Mouse (Mus musculus): ENCODE data around the gene Zfp639. TPM values are rescaled to one million over a fixed set of nuclear protein-coding genes. Genes with fewer than 3 reads are reported as not detected.

The Zfp639 gene
- polyA plus RNA-seq, 1 experiment from 2014 or later = 40.0 TPM

DNA sequence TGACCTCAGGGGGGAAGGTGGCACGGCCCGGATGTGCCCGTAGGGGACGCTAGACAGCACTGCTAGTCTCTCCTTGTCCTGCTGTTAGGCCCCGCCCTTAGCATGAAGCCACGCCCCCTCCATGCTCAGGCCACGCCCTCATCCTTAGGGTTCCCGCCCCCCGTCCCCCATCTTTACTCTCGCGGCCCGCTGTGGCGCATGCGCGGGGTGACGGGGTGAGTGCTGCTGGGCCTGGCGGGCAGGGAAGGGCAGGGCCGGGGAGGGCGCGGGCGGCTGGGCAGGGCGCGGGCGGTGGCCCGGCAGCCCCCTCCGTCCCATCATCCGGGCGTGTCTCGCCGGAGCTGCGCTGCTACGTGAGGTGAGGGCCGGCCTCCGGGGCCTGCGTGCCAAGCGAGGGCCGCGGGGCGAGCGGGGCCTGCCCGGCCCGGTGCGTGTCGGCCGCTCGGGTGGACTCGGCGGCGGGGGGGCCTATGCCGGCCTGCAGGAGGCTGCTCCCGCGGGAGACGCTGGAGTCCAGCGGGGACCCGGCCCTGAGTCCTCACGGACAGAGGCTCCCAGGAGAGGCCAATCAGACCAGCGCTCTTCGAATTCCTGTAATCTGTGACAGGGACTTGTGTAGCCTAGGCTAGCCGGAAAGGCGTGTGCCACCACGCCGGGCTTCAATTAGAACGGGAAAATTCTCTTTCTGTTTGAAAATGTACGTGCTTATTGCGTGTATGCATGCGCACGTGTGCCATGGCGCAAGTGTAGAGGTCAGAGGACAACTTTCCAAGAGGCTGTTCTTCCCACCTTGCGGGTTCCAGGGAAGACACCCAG, 524 bp downstream of the Zfp639 start:
- peak; percentile 93 for ATAC-seq (ENCODE audit: low FRiP score, low read depth)
- no peaks in the 10 kb centered on the region for H3K27me3 ChIP-seq

DNA sequence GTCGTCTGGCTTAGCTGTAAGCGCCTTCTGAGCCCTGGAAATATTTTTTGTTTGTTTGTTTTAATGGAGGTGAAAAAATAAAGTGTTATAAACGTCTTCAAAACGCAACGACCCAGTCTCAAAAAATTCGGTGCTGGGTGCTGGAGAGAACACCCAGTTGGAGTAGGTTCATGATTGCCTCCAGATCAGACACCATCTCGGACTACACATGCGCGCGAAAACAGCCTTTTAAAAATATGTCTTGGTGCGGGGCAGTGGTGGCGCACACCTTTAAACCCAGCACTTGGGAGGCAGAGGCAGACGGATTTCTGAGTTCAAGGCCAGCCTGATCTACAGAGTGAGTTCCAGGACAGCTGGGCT, 1.1 kb downstream of the Zfp639 start:
- peak overlapping the region; percentile 71 for H3K4me3 ChIP-seq
- no peak for ATAC-seq (ENCODE audit: low FRiP score, low read depth)
- H3K27me3 ChIP-seq = no peaks in the 10 kb centered on the region
- H3K9me3 ChIP-seq = no peaks in the 10 kb centered on the region
- peak overlapping the region; percentile 78 for H3K27ac ChIP-seq (replicated peaks)
- WGBS = 5% methylated on average over 13 of the region's 13 CpGs
- peak overlapping the region; percentile 75 for H3K9ac ChIP-seq
- H3K36me3 ChIP-seq = peaks cover 6% of the 10 kb centered on the region
- peak overlapping the region; percentile 65 for H3K4me2 ChIP-seq
- H3K4me1 ChIP-seq (replicated peaks) = peaks cover 38% of the 10 kb centered on the region

More for the DNA sequence above, 524 bp downstream of the Zfp639 start:
- H3K4me1 ChIP-seq (replicated peaks) = peaks cover 38% of the 10 kb centered on the region
- peaks cover 6% of the 10 kb centered on the region for H3K36me3 ChIP-seq
- no peaks in the 10 kb centered on the region for H3K9me3 ChIP-seq
- under 1% methylated on average over 67 of the region's 69 CpGs for WGBS
- peak overlapping the region; percentile 78 for H3K27ac ChIP-seq (replicated peaks)
- peak overlapping the region; percentile 65 for H3K4me2 ChIP-seq
- H3K9ac ChIP-seq = peak overlapping the region; percentile 75
- H3K4me3 ChIP-seq = peak overlapping the region; percentile 71

DNA sequence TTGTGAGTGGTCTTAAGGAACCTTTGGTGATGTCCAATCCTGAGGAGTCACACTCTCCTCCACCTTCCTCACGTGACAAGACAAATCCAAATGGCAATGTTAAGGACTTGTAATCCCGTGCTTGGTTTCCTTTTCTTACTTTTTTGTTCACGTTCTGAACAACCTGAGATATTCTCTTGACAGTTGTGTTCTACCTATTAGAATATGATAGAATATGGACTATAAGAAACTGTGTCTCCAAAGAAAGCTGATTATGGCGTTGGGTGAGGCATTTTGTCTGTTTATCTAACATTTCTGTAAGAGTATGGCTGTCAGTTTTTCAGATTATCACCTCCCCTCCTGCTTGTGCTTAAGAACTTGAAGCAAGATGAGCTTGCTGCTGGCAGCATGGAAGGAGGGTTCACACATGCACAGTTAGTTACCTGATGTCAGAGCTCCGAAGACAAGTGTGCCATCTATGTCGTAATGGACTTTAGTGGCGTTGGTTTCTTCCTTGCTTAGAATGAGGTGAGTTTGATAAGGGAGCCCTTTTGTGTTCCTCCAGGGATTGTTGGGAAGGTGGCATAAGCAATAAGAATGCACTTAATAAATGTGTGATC, 2.7 kb downstream of the Zfp639 start:
- ATAC-seq (ENCODE audit: low FRiP score, low read depth) = no peak
- H3K36me3 ChIP-seq = peaks cover 16% of the 10 kb centered on the region
- 94% methylated on average over 7 of the region's 7 CpGs for WGBS

DNA sequence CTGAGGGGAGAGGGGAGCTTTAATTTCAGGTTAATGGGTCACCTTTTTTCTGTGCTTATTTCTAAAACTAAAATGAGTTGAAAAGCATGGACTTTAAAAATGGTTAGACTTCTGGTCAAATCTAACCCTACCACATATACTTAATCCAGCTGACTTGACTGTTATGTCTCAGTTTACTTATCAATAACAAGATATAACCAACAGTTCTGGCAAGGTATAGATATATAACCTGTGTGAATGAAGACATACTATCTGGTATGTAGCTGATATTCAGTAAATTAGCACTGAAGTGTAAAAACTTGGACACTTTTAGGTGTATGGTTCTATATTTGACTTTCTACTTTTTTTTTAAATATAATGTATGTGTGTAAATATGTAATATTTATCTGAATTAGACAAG, 3.5 kb downstream of the Zfp639 start:
- H3K4me2 ChIP-seq = no peak overlapping the region
- H3K4me3 ChIP-seq = no peak overlapping the region
- peaks cover 38% of the 10 kb centered on the region for H3K4me1 ChIP-seq (replicated peaks)
- no peaks in the 10 kb centered on the region for H3K9me3 ChIP-seq
- no peak overlapping the region for H3K9ac ChIP-seq
- no peaks in the 10 kb centered on the region for H3K27me3 ChIP-seq
- no peak overlapping the region for H3K27ac ChIP-seq (replicated peaks)
- peaks cover 21% of the 10 kb centered on the region for H3K36me3 ChIP-seq
- no peak for ATAC-seq (ENCODE audit: low FRiP score, low read depth)

More for the DNA sequence above, 2.7 kb downstream of the Zfp639 start:
- no peaks in the 10 kb centered on the region for H3K27me3 ChIP-seq
- H3K4me1 ChIP-seq (replicated peaks) = peaks cover 38% of the 10 kb centered on the region
- H3K4me2 ChIP-seq = no peak overlapping the region
- no peaks in the 10 kb centered on the region for H3K9me3 ChIP-seq
- H3K27ac ChIP-seq (replicated peaks) = no peak overlapping the region
- no peak overlapping the region for H3K4me3 ChIP-seq
- H3K9ac ChIP-seq = no peak overlapping the region

DNA sequence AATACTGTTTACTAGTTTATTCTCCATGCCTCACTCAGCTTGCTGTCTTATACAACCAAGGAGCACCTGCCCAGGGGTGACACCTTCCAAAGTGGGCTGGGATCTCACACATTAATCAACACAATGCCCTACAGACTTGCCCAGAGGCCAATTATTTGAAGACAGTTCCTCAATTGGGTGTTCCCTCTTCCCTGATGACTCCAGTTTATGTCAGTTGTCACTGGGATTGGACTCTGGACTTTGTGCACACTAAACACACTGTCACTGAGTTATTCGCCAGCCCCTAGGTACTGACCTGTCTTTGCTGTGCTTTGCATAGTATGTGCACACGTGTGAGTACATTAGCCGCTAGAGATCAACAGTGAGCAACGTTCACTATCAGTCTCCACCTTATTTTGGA, 17.1 kb downstream of the Zfp639 start:
- Histone ChIP-seq H3K4me1 (replicated peaks) (peaks cover 15% of the 10 kb centered on the region), H3K36me3 (peaks cover 28% of the 10 kb centered on the region), H3K4me3 (no peak overlapping the region), H3K9me3 (no peaks in the 10 kb centered on the region), H3K4me2 (no peak overlapping the region), H3K27ac (replicated peaks) (no peak overlapping the region), H3K9ac (no peak overlapping the region), H3K27me3 (no peaks in the 10 kb centered on the region)
- WGBS = 95% methylated on average over 4 of the region's 4 CpGs
- no peak for ATAC-seq (ENCODE audit: low FRiP score, low read depth)

DNA sequence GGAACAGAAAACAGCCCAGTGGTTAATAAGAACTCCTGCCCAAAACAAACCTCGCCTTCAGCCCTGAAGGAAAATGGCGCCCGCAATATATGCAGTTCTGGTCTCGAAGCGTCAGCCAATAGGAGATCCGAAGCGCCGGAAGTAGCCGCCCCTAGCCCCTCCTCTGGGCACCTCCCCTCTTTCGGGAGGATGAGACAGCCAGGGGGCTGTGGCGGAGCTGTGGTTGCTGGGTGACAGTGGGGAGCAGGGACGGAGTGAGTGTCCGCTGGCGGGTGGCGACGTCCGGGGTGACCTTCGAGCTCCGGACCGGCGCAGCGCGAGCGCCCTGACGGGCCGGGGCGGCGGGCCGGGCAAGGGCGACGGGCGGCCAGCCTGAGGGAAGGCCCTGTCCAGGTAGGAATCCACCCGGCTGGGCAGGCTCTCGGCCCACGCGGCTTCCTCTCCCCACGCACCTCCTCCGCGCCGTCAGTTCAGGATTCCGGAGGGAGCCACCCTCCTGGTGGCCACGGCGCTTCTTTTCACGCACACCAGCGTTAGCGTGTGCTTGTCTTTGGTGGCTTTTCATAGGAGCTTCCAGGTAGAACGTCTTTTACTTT, 19.3 kb downstream of the Zfp639 start, which contains the start of gene Mfn1:
Mfn1 (plus strand) TSS at position 163 of the 596 bp plus-strand sequence.
- Histone ChIP-seq H3K36me3 (peaks cover 14% of the 10 kb centered on the region), H3K4me3 (peak within 1 kb of the TSS; percentile 74), H3K27me3 (no peaks in the 10 kb centered on the region), H3K9me3 (no peaks in the 10 kb centered on the region), H3K27ac (replicated peaks) (peak within 1 kb of the TSS; percentile 86), H3K4me1 (replicated peaks) (peaks cover 15% of the 10 kb centered on the region), H3K4me2 (peak within 1 kb of the TSS; percentile 63), H3K9ac (peak within 1 kb of the TSS; percentile 82)
- under 1% methylated on average over 47 of the region's 47 CpGs for WGBS
- ATAC-seq (ENCODE audit: low FRiP score, low read depth) = peak; percentile 100

DNA sequence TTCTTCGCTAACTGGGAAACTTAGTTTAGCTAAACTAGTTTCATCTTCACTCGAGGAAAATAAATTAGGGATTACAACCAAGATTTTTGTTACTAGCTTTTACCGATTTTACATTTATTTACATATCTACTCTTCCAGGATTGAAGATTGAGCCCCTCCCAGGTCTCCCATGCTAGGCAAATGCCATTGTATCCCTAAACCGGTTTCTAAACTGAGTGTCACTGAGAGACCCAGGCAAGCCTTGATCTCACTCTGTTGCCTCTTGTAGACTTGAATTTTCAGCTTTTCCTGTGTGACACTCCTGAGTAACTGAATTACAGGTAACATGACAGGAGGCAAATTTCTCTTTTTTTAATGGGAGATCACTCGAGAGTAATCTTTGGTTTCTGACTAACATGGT, 20.0 kb downstream of the Zfp639 start:
- H3K9me3 ChIP-seq = no peaks in the 10 kb centered on the region

DNA sequence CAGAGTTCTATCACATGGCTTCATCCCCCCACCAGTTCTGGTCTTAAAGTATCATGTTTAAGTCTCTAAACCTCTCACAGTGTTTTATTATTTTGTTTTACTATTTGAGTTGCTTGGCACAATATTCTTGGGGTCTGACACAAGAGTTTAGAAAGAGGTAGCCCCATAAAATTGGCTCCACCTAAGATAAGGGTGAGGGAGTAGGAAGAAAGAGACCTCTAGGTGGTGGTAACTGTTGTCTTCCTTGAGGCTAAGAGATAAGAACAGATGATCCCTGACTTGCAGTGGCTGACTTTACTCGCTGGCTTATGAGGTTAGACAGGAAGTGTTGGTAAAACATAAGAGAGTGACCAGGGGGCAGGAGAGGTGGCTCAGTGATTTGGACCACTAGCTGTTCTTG, 25.6 kb downstream of the Zfp639 start:
- H3K4me1 ChIP-seq (replicated peaks) = peaks cover 7% of the 10 kb centered on the region; the same call in 1 of the 2 replicates
- WGBS = 77% methylated on average over 1 of the region's 1 CpGs
- no peak overlapping the region for H3K9ac ChIP-seq
- no peaks in the 10 kb centered on the region for H3K27me3 ChIP-seq
- no peak overlapping the region for H3K4me2 ChIP-seq
- ATAC-seq (ENCODE audit: low FRiP score, low read depth) = no peak
- peaks cover 40% of the 10 kb centered on the region for H3K36me3 ChIP-seq
- H3K9me3 ChIP-seq = no peaks in the 10 kb centered on the region
- no peak overlapping the region for H3K4me3 ChIP-seq
- H3K27ac ChIP-seq (replicated peaks) = no peak overlapping the region

More for the DNA sequence above, 20.0 kb downstream of the Zfp639 start:
- ATAC-seq (ENCODE audit: low FRiP score, low read depth) = no peak
- Histone ChIP-seq H3K4me1 (replicated peaks) (peaks cover 15% of the 10 kb centered on the region), H3K36me3 (peaks cover 21% of the 10 kb centered on the region), H3K4me3 (peak overlapping the region; percentile 74), H3K4me2 (peak overlapping the region; percentile 63), H3K27ac (replicated peaks) (no peak overlapping the region), H3K9ac (peak overlapping the region; percentile 82), H3K27me3 (no peaks in the 10 kb centered on the region)
- 21% methylated on average over 5 of the region's 5 CpGs for WGBS

DNA sequence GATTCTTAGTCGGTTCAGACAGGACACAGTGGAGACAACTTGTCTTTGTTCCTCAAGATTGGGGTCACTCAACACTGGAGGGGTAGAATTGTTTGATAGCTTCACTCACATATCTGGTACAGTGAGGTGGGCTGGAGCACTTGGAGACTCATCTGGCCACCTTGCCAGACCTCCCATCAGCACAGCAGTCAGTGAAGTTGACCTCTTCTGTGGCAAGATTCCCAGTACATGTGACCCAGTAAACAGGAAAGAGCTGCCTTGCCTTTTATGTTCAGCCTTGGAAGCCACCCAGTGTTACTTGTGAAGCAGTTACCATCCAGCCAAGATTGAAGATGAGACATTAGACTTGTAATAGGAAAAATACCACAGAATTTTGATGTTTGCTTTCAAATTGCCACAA, 27.5 kb downstream of the Zfp639 start:
- no peaks in the 10 kb centered on the region for H3K9me3 ChIP-seq
- H3K4me1 ChIP-seq (replicated peaks) = no peaks in the 10 kb centered on the region
- no peaks in the 10 kb centered on the region for H3K27me3 ChIP-seq
- no peak overlapping the region for H3K9ac ChIP-seq
- H3K36me3 ChIP-seq = peaks cover 49% of the 10 kb centered on the region
- peak; percentile 45; the same call in 1 of the 2 replicates for ATAC-seq (ENCODE audit: low FRiP score, low read depth)
- H3K27ac ChIP-seq (replicated peaks) = no peak overlapping the region
- H3K4me3 ChIP-seq = no peak overlapping the region
- H3K4me2 ChIP-seq = no peak overlapping the region
- WGBS = 46% methylated on average over 1 of the region's 1 CpGs

DNA sequence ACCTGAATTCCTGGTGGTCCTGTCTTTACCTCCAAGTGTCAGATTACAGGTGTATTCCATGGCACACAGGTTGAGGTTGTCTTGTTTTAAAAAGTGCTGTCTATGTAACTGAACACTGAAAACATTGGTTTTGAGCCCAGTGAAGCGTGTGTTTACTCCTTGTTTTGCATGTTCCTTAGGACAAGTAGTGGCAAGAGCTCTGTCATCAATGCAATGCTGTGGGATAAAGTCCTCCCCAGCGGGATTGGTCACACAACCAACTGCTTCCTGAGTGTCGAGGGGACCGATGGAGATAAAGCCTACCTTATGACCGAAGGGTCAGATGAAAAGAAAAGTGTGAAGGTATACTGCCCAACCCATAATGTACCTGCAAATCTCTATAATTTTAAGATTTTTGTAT, 28.0 kb downstream of the Zfp639 start:
- Histone ChIP-seq H3K9me3 (no peaks in the 10 kb centered on the region), H3K9ac (no peak overlapping the region), H3K4me1 (replicated peaks) (no peaks in the 10 kb centered on the region), H3K27ac (replicated peaks) (no peak overlapping the region), H3K4me2 (no peak overlapping the region), H3K36me3 (peaks cover 54% of the 10 kb centered on the region), H3K27me3 (no peaks in the 10 kb centered on the region), H3K4me3 (no peak overlapping the region)
- ATAC-seq (ENCODE audit: low FRiP score, low read depth) = no peak
- WGBS = 96% methylated on average over 5 of the region's 5 CpGs

DNA sequence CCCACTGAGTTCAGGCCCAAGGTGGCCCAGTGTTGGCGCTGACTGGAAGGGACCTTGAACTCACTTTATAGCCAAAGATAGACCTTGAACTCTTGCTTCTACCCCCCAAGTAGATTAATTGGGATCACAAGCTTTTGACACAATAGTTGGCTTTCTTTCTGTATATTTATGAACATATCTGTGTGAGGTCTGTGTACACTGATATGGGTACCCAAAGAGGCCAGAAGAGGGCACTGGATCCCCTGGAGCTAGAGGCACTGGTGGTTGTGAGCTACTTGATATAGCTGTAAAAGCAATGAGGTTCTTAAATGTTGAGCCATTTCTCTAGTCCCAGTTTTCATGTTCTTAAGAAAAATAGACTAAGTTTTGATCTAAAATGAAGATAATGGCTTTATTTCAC, 43.0 kb downstream of the Zfp639 start:
- H3K4me1 ChIP-seq (replicated peaks) = no peaks in the 10 kb centered on the region
- no peak for ATAC-seq (ENCODE audit: low FRiP score, low read depth)
- H3K27ac ChIP-seq (replicated peaks) = no peak overlapping the region
- H3K4me3 ChIP-seq = no peak overlapping the region
- 90% methylated on average over 1 of the region's 1 CpGs for WGBS
- no peak overlapping the region for H3K4me2 ChIP-seq
- no peaks in the 10 kb centered on the region for H3K27me3 ChIP-seq
- no peaks in the 10 kb centered on the region for H3K9me3 ChIP-seq
- H3K9ac ChIP-seq = no peak overlapping the region
- peaks cover 40% of the 10 kb centered on the region for H3K36me3 ChIP-seq

DNA sequence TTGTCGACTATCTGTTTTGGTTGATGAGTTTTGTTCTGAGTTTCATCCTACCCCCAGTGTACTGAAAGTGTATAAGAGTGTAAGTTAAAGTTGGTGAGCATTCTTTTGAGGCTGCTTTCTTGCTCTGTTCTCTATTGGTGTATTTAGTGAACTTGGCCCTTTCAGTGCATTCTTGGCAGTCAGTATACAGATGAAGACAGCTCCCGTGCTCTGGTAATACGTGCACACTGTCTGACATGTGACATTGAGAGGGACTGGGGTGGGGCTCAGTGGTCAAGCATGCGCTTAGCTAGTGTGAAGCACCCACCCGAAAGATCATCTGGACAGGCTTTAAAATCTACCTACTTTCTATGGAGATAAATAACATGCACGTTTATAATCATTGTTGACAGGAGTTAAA, 53.3 kb downstream of the Zfp639 start:
- Histone ChIP-seq H3K4me2 (no peak overlapping the region), H3K9me3 (no peaks in the 10 kb centered on the region), H3K4me3 (no peak overlapping the region), H3K27me3 (no peaks in the 10 kb centered on the region), H3K4me1 (replicated peaks) (no peaks in the 10 kb centered on the region), H3K27ac (replicated peaks) (no peak overlapping the region), H3K36me3 (peaks cover 67% of the 10 kb centered on the region), H3K9ac (no peak overlapping the region)
- no peak for ATAC-seq (ENCODE audit: low FRiP score, low read depth)
- WGBS = 93% methylated on average over 6 of the region's 6 CpGs

Data from hindbrain, embryonic 15.5 days (tissue).